In genomic region chr1:87828185-87828584, GRCm38 (mm10) we compare ENCODE assay signal across 9 mouse cellular contexts. TPM values are rescaled to one million over a fixed set of nuclear protein-coding genes. Genes with fewer than 3 reads are reported as not detected.
A peak's percentile ranks its signal among the peaks of the same experiment; 100 is the strongest.
DNase-seq lines count a peak whose midpoint lies in the region; ATAC-seq lines count a peak whose summit lies in the region.
"Had no signal": no experiment of that assay in that cellular context is flagged by ENCODE, and none has a peak within 500 bp of the region (broad histone marks: within the 10 kb centered on the region; RNA-seq: fewer than 3 reads in every experiment).

No protein-coding gene starts in this region.

- H3K27me3 ChIP-seq in megakaryocyte, embryonic 14.5 days (replicated peaks) = no peaks in the 10 kb centered on the region
- H3K27me3 ChIP-seq in midbrain, embryonic 15.5 days (replicated peaks) = no peaks in the 10 kb centered on the region
- H3K27me3 ChIP-seq: hindbrain, embryonic 15.5 days had no signal

- peak; percentile 20 to 51 for DNase-seq in left cerebral cortex, postnatal 25 days (ENCODE audit: low spot score in 2 of 2)
- DNase-seq in left cerebral cortex, adult 18-20 months (ENCODE audit: low spot score in 2 of 2) = no peak
- DNase-seq in heart, adult 8-10 months (ENCODE audit: low spot score) = peak; percentile 76
- peak; percentile 74 for DNase-seq in thymus, postnatal 4 days
- DNase-seq in embryo, embryonic 10.5 days (ENCODE audit: low spot score) = no peak
- no peak for DNase-seq in urinary bladder, adult 18-20 months (ENCODE audit: low spot score in 2 of 2)

- no peak overlapping the region for H3K9ac ChIP-seq in midbrain, embryonic 15.5 days
- H3K9ac ChIP-seq: hindbrain, embryonic 15.5 days had no signal

- H3K4me1 ChIP-seq in megakaryocyte, embryonic 14.5 days = peaks cover 54% of the 10 kb centered on the region
- H3K4me1 ChIP-seq in midbrain, embryonic 15.5 days = no peaks in the 10 kb centered on the region
- H3K4me1 ChIP-seq: hindbrain, embryonic 15.5 days had no signal

- H3K4me3 ChIP-seq in megakaryocyte, embryonic 14.5 days (replicated peaks) = peak overlapping the region; percentile 69
- H3K4me3 ChIP-seq in midbrain, embryonic 15.5 days = no peak overlapping the region
- H3K4me3 ChIP-seq: hindbrain, embryonic 15.5 days had no signal

- no peak for ATAC-seq in midbrain, embryonic 15.5 days (replicated peaks)

- no peak overlapping the region for H3K4me2 ChIP-seq in midbrain, embryonic 15.5 days
- H3K4me2 ChIP-seq: hindbrain, embryonic 15.5 days had no signal

- H3K9me3 ChIP-seq in megakaryocyte, embryonic 14.5 days = no peaks in the 10 kb centered on the region
- no peaks in the 10 kb centered on the region for H3K9me3 ChIP-seq in midbrain, embryonic 15.5 days
- H3K9me3 ChIP-seq: hindbrain, embryonic 15.5 days had no signal

- no peak overlapping the region for H3K27ac ChIP-seq in midbrain, embryonic 15.5 days
- H3K27ac ChIP-seq: hindbrain, embryonic 15.5 days had no signal

- intact Hi-C loops in left cerebral cortex, postnatal 25 days (cut with DNase I) = no loop called here

- WGBS in midbrain, embryonic 15.5 days = 84% methylated on average over 9 of the region's 9 CpGs

- peaks cover 49% of the 10 kb centered on the region for H3K36me3 ChIP-seq in megakaryocyte, embryonic 14.5 days (replicated peaks; ENCODE audit: low read length)
- H3K36me3 ChIP-seq in midbrain, embryonic 15.5 days (replicated peaks) = no peaks in the 10 kb centered on the region
- H3K36me3 ChIP-seq: hindbrain, embryonic 15.5 days had no signal

RNA-seq across cellular contexts. Expression of gene Sag, which starts 24.7 kb away (rescaled TPM):
- total RNA-seq in left cerebral cortex, postnatal 25 days (2021) = 1 to 10 TPM; 3.1 to 3.4 TPM
- 1 to 10 TPM; 2.7 to 3.0 TPM for total RNA-seq in left cerebral cortex, adult 18-20 months (2021)
- under 1 TPM; 0.14 to 0.63 (median 0.25) TPM for total RNA-seq in heart, adult 8-10 months (2022)
- not detected in 2 replicates for polyA plus RNA-seq in megakaryocyte, embryonic 14.5 days (2012; ENCODE audit: insufficient read depth, low replicate concordance)
- polyA plus RNA-seq in midbrain, embryonic 15.5 days (2015; fragmentation: Nextera tagmentation; extraction: Ambion mirVana) = 2.7 and 3.0 TPM in 2 replicates

RNA-seq across cellular contexts. Expression of gene Dgkd, which starts 24.9 kb away (rescaled TPM):
- total RNA-seq in left cerebral cortex, postnatal 25 days (2021) = 100 to 1,000 TPM; 106 to 107 TPM
- 10 to 100 TPM; 96.9 to 97.1 TPM for total RNA-seq in left cerebral cortex, adult 18-20 months (2021)
- total RNA-seq in heart, adult 8-10 months (2022) = 10 to 100 TPM; 33.5 to 43.2 (median 42.0) TPM
- 10.9 and 24.3 TPM in 2 replicates for polyA plus RNA-seq in megakaryocyte, embryonic 14.5 days (2012; ENCODE audit: insufficient read depth, low replicate concordance)
- 49.6 and 52.8 TPM in 2 replicates for polyA plus RNA-seq in midbrain, embryonic 15.5 days (2015; fragmentation: Nextera tagmentation; extraction: Ambion mirVana)

Comparison
In these comparisons a context has a peak if more than half of its experiments do, and no peak if none do; other contexts are left out.
1. DNase-seq: peak in left cerebral cortex, postnatal 25 days (2 of 2), heart, adult 8-10 months (single experiment) and thymus, postnatal 4 days (single experiment); none in left cerebral cortex, adult 18-20 months (0 of 2), embryo, embryonic 10.5 days (single experiment) and urinary bladder, adult 18-20 months (0 of 2).